Mouse (Mus musculus) macrophage (primary cell): ENCODE measurements around the gene Pigt. TPM values are rescaled to one million over a fixed set of nuclear protein-coding genes. Genes with fewer than 3 reads are reported as not detected.

Experiments used
- H3K27ac ChIP-seq: fragments of 350-480 bp; formaldehyde crosslinking; 2 replicates; pipeline ENCODE4 v1.9.0; 2021
- H3K36me3 ChIP-seq: fragments of 350-480 bp; formaldehyde crosslinking; 2 replicates; pipeline ENCODE4 v1.9.0; 2021; ENCODE audit errors: inconsistent target
- H3K4me3 ChIP-seq: fragments of 350-480 bp; formaldehyde crosslinking; 2 replicates; pipeline ENCODE4 v1.9.0; 2021; ENCODE audit errors: inconsistent target
- H3K79me2 ChIP-seq: fragments of 350-480 bp; formaldehyde crosslinking; 2 replicates; pipeline ENCODE4 v1.9.0; 2021; ENCODE audit errors: inconsistent target
- WGBS: methylation state at CpG from one replicate; pipeline ENCODE4 v1.1.7; 2026; ENCODE audit warnings: inconsistent platforms; ENCODE audit not compliant: missing documents; 5-methylcytosine and 5-hydroxymethylcytosine counted together
- polyA plus RNA-seq: library from polyadenylated mRNA; stranded (reverse); fragments of 250-400 nt; gene quantifications from 3 replicates; pipeline ENCODE4 v1.2.4, GENCODE M21; 2018; ENCODE audit warnings: inconsistent platforms
- total RNA-seq, 78 experiments: library from RNA; depleted of rRNA; stranded (reverse); fragments of 250-400 nt; gene quantifications; 1 replicate in 9 of 78; 2 replicates in 24 of 78; 3 replicates in 43 of 78; 4 replicates in 2 of 78; pipeline ENCODE4 v1.2.4; 2018; ENCODE audit warnings: inconsistent platforms in 56 of 78

The Pigt gene
- 10 to 100 TPM in 21 of 26 experiments, 1 to 10 TPM in 5; 5.1 to 35.6 (median 21.0) TPM for total RNA-seq (2018; cell fraction: chromatin; rRNA removed)
- 10 to 100 TPM; 38.0 to 69.2 (median 52.5) TPM for total RNA-seq (2018; cell fraction: cytosol; rRNA removed)
- total RNA-seq (2018; cell fraction: nucleus; rRNA removed): 10 to 100 TPM; 23.3 to 86.1 (median 52.1) TPM
- 58.4 to 92.7 TPM (median 64.5 TPM) in 3 replicates for polyA plus RNA-seq

DNA sequence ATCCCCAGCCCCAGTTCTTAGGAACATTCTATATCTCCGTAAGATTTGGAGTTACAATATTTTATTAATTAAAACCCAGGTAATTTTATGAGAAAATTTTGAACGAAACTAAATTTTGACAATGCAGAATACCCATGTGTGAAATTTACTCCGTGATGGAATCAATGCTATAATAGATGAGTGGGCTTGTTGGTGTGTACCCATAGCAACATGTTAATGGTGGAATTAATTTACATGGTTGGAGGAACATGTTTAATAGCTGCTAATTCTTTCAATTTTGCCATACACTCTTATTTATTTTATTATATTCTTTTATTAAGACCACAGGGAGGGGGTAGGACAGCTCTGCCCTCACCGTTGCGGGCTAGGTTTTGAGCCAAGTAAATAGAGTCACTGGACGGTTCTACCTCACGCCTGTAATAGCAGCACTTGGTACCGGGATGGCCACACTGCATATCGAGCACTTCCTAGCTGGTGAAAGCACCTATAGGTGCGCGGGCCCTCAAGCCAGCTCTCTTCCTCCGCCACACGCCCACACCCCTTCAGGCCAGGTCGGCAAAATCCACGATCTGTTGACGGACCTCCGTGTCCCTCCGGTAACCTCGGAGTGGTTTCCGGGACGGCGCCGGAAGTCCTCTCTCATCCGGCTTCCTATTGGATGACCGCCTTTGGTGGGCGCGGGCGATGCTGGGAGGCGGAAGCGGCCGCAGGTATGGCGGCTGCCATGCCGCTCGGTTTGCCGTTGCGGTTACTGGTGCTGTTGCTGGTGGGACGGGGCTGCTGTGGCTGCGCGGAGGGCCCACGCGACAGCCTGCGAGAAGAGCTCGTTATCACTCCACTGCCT, at the start of gene Pigt:
Pigt (plus strand) TSS at position 674 of the 844 bp plus-strand sequence.
- peak within 1 kb of the TSS; percentile 46 for H3K27ac ChIP-seq
- peaks cover 20% of the 10 kb centered on the region; the same call in 1 of the 2 replicates for H3K36me3 ChIP-seq
- 5% methylated on average over 42 of the region's 43 CpGs for WGBS
- H3K79me2 ChIP-seq: peaks cover 20% of the 10 kb centered on the region
- H3K4me3 ChIP-seq: peak within 1 kb of the TSS; percentile 97

DNA sequence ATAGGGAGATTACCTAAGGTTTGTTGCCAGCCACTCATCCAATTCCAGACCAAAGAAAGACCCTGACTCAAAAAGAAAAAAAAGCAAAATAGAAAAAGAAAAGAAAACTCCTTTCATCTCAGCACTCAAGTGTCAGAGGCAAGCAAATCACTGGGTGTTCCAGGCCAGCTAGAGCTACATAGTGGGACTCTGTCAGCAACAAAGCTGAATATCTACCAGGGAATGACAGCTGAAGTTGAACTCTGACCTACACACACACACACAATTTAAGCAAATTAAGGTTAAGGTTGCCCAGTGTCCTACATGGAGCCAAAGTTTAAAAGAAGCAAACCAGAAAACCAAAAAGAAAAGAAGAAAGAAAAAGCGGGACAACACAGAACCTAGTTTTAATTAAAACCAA, 49.2 kb upstream of the Pigt start:
- Histone ChIP-seq H3K36me3 (no peaks in the 10 kb centered on the region), H3K27ac (no peak overlapping the region), H3K4me3 (no peak overlapping the region), H3K79me2 (no peaks in the 10 kb centered on the region)
- no CpG with 5 or more reads among the region's 1 CpGs for WGBS

DNA sequence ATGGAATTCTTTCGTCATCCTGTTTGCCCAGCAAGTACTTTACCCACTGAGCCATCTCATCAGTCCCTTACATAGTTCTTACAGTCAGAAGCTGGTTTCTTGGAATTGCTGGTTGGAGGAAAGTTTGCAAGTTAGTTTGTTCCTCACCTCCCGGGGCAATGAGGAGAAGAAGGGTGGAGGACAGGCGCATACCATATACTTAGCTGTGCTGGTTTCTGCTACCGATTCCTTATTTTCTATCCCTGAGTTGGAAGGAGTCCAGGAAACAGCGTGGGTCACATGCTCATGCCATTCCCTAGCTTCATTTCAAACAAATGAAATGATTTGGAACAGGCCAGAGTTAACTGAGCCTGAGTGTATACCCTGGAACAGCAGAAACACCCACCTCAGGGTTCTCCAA, 48.4 kb upstream of the Pigt start:
- Histone ChIP-seq H3K27ac (no peak overlapping the region), H3K4me3 (no peak overlapping the region), H3K36me3 (no peaks in the 10 kb centered on the region), H3K79me2 (no peaks in the 10 kb centered on the region)
- WGBS: 90% methylated on average over 5 of the region's 5 CpGs

DNA sequence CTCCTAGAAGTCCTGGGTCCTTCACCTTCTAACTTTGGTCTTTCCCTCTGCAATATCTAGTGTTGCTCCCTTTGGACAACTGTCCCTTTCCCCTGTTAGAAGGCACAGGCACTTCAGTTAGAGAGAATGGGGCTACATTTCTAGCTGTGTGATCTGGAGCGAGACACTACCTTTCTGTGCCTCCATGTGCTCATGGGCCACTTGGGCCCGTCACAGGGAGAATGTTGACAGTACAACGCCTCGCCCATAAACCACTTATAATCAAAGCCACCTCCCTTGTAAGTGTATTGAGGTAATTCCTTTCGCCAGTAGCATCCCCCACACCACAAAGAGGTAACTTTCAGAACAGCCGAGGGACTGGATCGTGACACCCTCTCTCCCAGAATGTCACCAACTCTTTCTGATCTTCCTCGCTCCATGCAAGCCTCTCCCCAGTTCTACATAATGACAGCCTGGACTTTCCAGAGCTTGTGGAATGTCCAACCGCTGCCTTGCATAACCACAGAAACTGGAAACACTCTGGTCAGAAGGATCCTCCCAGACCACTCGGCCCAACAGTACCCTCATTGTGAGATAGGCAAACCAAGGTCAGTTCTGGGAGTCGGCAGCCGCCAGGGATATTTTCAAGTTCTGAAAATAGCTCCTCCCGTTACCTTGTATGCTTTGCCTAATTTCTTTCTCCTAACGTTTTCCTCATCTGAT, 47.8 kb upstream of the Pigt start:
- H3K4me3 ChIP-seq: no peak overlapping the region
- no peak overlapping the region for H3K27ac ChIP-seq
- H3K36me3 ChIP-seq: no peaks in the 10 kb centered on the region
- no peaks in the 10 kb centered on the region for H3K79me2 ChIP-seq
- 93% methylated on average over 14 of the region's 14 CpGs for WGBS

DNA sequence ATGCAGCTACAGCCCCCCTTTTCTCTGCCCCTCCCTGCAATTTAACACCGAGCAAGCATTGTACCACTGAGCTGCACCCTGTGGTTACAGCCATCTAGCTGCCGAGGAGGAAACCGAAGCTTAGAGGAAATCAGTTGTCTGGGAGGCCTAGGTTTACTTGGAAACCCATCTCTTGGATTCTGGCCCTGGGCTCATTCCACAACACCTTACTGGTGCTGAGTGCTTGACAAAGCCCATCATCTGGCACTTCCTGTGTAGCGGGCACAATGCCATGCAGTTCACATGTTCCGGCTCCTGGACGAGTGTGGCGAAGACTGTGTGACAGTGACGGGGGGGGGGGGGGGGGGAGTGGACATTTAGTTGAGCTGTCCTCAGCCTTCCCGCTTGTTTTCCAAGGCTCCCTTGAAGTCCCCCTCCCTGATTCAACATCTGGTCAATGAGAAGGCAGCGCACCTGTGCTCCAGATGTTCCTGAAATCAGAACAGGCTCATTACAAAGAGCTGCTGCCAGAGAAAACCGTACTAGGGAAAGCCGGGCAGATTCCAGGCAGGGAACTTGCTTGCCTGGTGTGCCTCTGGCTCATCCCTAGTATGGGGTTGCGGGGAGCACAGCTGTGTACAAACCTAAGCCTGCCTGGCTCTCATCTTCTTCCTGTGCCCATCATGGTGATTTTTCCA, 45.2 kb upstream of the Pigt start:
- H3K4me3 ChIP-seq: no peak overlapping the region
- 67% methylated on average over 12 of the region's 13 CpGs for WGBS
- H3K27ac ChIP-seq: no peak overlapping the region
- H3K36me3 ChIP-seq: no peaks in the 10 kb centered on the region
- no peaks in the 10 kb centered on the region for H3K79me2 ChIP-seq

DNA sequence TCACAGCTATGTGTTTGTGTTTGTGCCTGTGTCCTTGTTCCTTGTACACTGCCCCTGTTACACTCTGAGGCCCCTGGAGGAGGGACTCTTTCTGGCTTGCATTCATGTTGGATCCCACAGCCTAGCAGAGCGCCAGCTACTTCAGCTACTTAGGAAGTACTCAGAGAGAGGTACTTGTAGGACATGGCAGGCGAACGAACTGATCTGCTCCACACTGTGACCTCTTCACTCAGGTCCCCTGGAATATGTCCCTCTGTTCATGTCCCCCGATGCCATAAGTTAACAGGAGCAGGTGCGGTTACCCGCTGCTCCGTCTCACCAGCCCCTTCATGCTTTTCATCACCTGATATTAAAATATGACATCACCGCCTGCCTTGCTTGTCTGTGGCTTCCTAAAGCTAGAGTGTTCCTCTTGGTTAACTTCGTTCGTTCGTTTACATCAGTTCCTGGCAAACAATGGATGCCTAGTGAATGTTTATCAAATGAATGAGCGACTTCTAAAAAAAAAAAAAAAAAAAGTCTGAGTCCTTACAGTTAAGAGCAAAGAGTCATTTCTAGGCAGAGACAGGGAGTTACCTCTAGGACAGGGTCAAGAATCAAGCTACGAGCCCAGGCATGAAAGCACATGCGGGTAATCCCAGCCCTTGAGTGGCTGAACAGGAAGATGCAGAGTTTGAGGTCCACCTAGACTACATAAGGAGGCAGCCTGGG, 44.1 kb upstream of the Pigt start:
- Histone ChIP-seq H3K4me3 (no peak overlapping the region), H3K27ac (no peak overlapping the region), H3K36me3 (no peaks in the 10 kb centered on the region), H3K79me2 (no peaks in the 10 kb centered on the region)
- 86% methylated on average over 14 of the region's 14 CpGs for WGBS

DNA sequence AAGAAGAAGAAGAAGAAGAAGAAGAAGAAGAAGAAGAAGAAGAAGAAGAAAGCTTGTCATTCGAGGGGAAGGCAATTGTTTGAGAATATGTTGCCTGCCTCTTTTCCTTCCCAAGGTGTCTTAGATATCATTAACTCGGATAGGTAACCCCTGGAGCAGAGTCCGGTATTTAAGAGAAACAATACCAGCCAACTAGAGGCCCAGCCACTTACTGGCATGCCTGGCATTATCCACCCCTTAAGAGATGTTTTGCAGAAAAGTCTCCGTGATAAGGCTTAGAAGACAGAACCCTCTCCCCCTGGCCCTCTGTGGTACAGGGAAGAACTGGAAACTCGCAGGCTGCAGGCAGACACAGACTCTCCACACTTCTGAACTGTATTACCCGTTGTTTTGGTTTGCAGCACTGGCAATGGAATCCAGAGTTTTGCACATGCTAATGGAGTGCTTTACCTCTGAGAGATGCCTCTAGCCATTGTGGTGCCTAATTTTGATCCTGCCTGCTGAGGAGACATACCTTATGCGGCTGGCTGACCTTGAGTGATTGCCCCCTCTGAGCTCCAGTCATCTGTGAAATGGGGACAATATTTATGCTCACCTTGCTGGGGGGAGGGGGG, 43.3 kb upstream of the Pigt start:
- Histone ChIP-seq H3K36me3 (no peaks in the 10 kb centered on the region), H3K4me3 (no peak overlapping the region), H3K27ac (no peak overlapping the region), H3K79me2 (no peaks in the 10 kb centered on the region)
- 88% methylated on average over 7 of the region's 7 CpGs for WGBS

DNA sequence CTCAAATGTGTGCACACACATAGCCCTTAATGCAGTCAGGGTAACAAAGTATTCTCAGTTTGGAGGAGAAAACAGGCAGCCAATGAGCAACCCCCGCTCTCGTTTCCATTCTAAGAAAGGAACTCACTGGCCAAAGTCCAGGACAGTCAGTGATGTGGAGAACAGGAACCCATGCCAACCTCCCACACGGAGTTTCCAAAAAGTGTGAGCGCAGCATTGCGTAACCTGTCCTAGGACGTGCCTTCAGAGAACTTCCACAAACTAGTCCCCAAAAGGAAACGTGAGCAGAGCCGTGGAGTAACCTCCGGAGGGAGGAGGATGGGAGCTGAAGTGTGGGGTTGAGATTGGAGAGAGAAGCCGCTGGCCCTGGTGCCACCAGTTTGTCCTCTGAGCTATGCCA, 42.5 kb upstream of the Pigt start:
- H3K36me3 ChIP-seq: no peaks in the 10 kb centered on the region
- WGBS: 18% methylated on average over 10 of the region's 10 CpGs
- no peaks in the 10 kb centered on the region for H3K79me2 ChIP-seq
- H3K4me3 ChIP-seq: no peak overlapping the region
- H3K27ac ChIP-seq: 0 out of 2 replicates have a peak overlapping the region, but pooled peaks have one; percentile 8

DNA sequence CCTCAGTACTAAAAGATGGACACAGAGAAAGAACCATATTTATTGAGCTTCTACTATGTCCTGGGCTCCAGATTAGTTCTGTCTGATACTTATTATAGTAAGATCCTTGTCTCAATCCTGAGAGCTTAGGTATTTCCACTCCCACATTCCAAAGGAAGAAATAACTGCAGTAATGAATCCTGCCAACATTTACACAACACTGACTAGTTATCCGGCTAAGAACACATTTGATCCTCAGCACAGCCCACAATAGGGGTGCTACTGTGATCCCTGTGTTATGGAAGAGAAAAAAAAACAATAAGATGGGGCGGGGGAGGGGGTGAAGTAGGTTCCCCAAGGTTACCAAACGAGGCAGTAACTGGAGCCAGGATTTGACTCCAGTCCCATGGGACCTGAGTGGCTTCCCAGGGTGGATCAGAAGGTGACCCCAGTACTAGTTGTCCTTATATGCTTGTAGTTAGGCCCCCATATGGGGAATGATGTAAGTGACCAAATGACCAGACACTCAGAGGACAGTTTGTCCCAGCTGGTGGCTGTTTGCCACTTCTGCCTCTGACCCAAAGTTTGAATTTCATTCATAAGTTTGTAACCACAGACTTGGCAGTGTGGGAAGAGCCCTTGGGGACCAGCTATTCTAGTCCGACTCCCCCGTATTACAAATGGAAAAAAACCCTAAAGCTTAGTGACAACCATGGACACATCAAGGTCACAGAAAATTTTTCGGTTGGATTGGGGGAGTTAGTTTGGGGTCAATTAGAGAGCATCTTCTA, 41.7 kb upstream of the Pigt start:
- 0 out of 2 replicates have a peak overlapping the region, but pooled peaks have one; percentile 8 for H3K27ac ChIP-seq
- 90% methylated on average over 5 of the region's 6 CpGs for WGBS
- no peaks in the 10 kb centered on the region for H3K79me2 ChIP-seq
- no peaks in the 10 kb centered on the region for H3K36me3 ChIP-seq
- no peak overlapping the region for H3K4me3 ChIP-seq

DNA sequence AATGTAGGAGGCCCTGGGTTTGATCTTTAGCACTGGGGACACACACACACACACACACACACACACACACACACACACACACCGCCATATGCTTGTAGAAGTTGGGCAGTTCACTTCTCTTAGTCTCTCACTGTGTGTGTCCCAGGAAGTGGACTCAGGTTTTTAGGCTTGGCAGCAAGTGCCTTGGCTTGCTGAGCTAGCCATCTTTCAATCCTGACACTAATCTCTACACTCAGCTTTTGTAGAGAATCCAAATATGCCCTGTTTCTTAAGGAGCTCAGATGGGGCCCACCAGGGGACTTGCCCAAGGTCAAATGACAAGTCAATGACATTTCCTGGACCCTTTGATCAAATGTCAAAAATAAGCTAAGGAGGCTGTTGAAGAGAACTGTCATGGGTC, 40.9 kb upstream of the Pigt start:
- Histone ChIP-seq H3K4me3 (no peak overlapping the region), H3K79me2 (peaks cover 1% of the 10 kb centered on the region; the same call in 1 of the 2 replicates), H3K36me3 (no peaks in the 10 kb centered on the region), H3K27ac (peak overlapping the region; percentile 12; the same call in 1 of the 2 replicates)
- WGBS: 100% methylated on average over 1 of the region's 1 CpGs

DNA sequence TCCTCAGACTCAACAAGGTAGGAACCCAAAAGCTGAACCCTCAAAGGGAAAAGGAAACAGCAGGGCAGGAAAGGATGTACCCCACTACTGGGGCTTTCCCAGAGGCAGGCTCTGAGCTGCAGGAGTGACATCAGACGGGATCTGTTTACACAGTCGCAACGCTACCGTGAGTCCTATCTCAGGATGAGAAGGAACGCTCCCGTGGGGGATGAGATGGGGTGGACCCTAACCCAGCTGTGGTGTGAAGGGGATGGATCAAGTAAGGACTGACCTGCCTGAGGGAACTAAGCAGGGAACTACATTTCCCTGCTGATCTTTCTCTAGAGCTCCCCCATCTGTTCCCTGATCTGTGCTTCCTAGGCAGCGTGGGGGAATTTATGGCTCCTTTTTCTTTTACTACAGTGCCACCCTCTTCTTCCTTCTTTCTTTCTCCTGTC, 40.4 kb upstream of the Pigt start, which contains the start of gene Sys1:
Sys1 (plus strand) TSS at position 101 of the 437 bp plus-strand sequence.
- peaks cover 6% of the 10 kb centered on the region; the same call in 1 of the 2 replicates for H3K79me2 ChIP-seq
- H3K36me3 ChIP-seq: no peaks in the 10 kb centered on the region
- H3K27ac ChIP-seq: peak within 1 kb of the TSS; percentile 79
- WGBS: 16% methylated on average over 7 of the region's 7 CpGs
- H3K4me3 ChIP-seq: peak within 1 kb of the TSS; percentile 2; the same call in 1 of the 2 replicates

DNA sequence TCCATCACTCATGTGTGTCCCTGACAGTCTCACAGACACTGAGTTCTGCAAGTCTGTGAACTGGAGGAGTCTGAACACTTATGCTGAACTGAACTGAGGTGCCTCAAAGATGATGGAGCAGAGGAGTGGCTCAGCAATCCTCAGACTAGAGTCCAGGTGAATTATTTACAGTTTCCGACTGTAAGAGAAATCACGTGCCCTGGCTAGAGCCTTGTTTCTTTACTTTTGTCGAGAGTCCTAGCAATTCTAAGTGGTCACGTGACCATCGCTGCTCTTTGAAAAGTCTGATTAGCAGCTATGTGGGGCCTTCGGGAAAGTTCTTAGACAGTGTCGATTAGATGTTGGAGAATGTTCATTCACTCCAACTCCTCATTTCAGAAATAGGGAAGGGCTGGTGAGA, 39.4 kb upstream of the Pigt start:
- H3K27ac ChIP-seq: peak overlapping the region; percentile 79
- WGBS: 46% methylated on average over 7 of the region's 7 CpGs
- H3K79me2 ChIP-seq: peaks cover 17% of the 10 kb centered on the region; the same call in 1 of the 2 replicates
- H3K36me3 ChIP-seq: no peaks in the 10 kb centered on the region
- no peak overlapping the region for H3K4me3 ChIP-seq

DNA sequence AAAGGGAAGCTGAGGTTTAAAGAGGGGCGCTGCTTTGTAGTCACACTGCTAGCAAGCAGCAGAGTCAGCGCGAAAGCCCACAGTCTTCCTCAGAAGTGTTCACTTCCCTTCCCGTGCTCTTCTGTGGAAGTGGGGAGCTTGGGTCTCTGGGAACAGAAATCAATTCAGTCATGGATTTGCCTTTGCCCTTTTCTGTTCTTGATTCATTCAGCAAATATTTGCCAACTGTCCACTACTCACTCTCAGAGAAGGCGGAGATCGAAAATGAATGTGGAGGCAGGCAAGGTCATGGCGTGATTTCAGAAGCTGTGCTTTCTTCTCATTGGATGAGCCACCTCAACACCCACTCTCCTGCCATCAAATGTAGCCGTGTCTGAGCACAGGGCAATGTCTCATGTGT, 38.8 kb upstream of the Pigt start:
- 14% methylated on average over 8 of the region's 8 CpGs for WGBS
- Histone ChIP-seq H3K36me3 (no peaks in the 10 kb centered on the region), H3K79me2 (peaks cover 21% of the 10 kb centered on the region; the same call in 1 of the 2 replicates), H3K4me3 (no peak overlapping the region), H3K27ac (peak overlapping the region; percentile 79)
